Mouse (Mus musculus): Measurements from ENCODE around the gene Top3a. TPM values are rescaled to one million over a fixed set of nuclear protein-coding genes. Genes with fewer than 3 reads are reported as not detected.
A peak's percentile ranks its signal among the peaks of the same experiment; 100 is the strongest.

The Top3a gene
- polyA plus RNA-seq, 1 experiment from 2014 or later = 17.8 TPM

GRCm38 (mm10) chr11:60706076-60706475 lies 71.1 kb downstream of the Top3a start:
- Histone ChIP-seq H3K27ac (no peak overlapping the region), H3K36me3 (peaks cover 83% of the 10 kb centered on the region)
- 91% methylated on average over 7 of the region's 7 CpGs for WGBS

GRCm38 (mm10) chr11:60705255-60705654 lies 71.9 kb downstream of the Top3a start:
- H3K27me3 ChIP-seq (ENCODE audit: insufficient read depth, poor library complexity, severe bottlenecking) = no peaks in the 10 kb centered on the region
- no peak overlapping the region for H3K27ac ChIP-seq
- peaks cover 75% of the 10 kb centered on the region for H3K36me3 ChIP-seq
- no peak for DNase-seq (ENCODE audit: low spot score)
- H3K4me1 ChIP-seq = peaks cover 45% of the 10 kb centered on the region
- WGBS = 98% methylated on average over 3 of the region's 3 CpGs
- no peaks in the 10 kb centered on the region for H3K9me3 ChIP-seq
- H3K4me3 ChIP-seq = no peak overlapping the region

More at GRCm38 (mm10) chr11:60706076-60706475, 71.1 kb downstream of the Top3a start:
- Histone ChIP-seq H3K27me3 (ENCODE audit: insufficient read depth, poor library complexity, severe bottlenecking) (no peaks in the 10 kb centered on the region), H3K4me3 (no peak overlapping the region), H3K9me3 (no peaks in the 10 kb centered on the region), H3K4me1 (peaks cover 37% of the 10 kb centered on the region)
- no peak for DNase-seq (ENCODE audit: low spot score)

- DNase-seq (ENCODE audit: low spot score) = no peak
- no peaks in the 10 kb centered on the region for H3K9me3 ChIP-seq
- H3K27me3 ChIP-seq (ENCODE audit: insufficient read depth, poor library complexity, severe bottlenecking) = no peaks in the 10 kb centered on the region
- WGBS = 92% methylated on average over 19 of the region's 19 CpGs
- peaks cover 65% of the 10 kb centered on the region for H3K36me3 ChIP-seq
- H3K4me1 ChIP-seq = peaks cover 46% of the 10 kb centered on the region
- no peak overlapping the region for H3K4me3 ChIP-seq
- H3K27ac ChIP-seq = peak overlapping the region; percentile 36; the same call in 1 of the 2 replicates
Observed at GRCm38 (mm10) chr11:60704023-60704880, 72.9 kb downstream of the Top3a start.

- no peaks in the 10 kb centered on the region for H3K27me3 ChIP-seq (ENCODE audit: insufficient read depth, poor library complexity, severe bottlenecking)
- 52% methylated on average over 4 of the region's 4 CpGs for WGBS
- no peak for DNase-seq (ENCODE audit: low spot score)
- peak overlapping the region; percentile 36; the same call in 1 of the 2 replicates for H3K27ac ChIP-seq
- no peak overlapping the region for H3K4me3 ChIP-seq
- H3K4me1 ChIP-seq = peaks cover 53% of the 10 kb centered on the region
- no peaks in the 10 kb centered on the region for H3K9me3 ChIP-seq
- peaks cover 54% of the 10 kb centered on the region for H3K36me3 ChIP-seq
Observed at GRCm38 (mm10) chr11:60703131-60703530, 74.0 kb downstream of the Top3a start.

GRCm38 (mm10) chr11:60701611-60702010 lies 75.6 kb downstream of the Top3a start:
- Histone ChIP-seq H3K9me3 (no peaks in the 10 kb centered on the region), H3K27me3 (ENCODE audit: insufficient read depth, poor library complexity, severe bottlenecking) (no peaks in the 10 kb centered on the region), H3K4me1 (peaks cover 45% of the 10 kb centered on the region), H3K4me3 (no peak overlapping the region), H3K36me3 (peaks cover 38% of the 10 kb centered on the region), H3K27ac (no peak overlapping the region)
- 86% methylated on average over 3 of the region's 4 CpGs for WGBS
- no peak for DNase-seq (ENCODE audit: low spot score)

GRCm38 (mm10) chr11:60700320-60701185 lies 76.6 kb downstream of the Top3a start:
- Histone ChIP-seq H3K4me3 (peak overlapping the region; percentile 88), H3K9me3 (no peaks in the 10 kb centered on the region), H3K36me3 (peaks cover 28% of the 10 kb centered on the region), H3K27me3 (ENCODE audit: insufficient read depth, poor library complexity, severe bottlenecking) (no peaks in the 10 kb centered on the region), H3K27ac (peak overlapping the region; percentile 97), H3K4me1 (peaks cover 45% of the 10 kb centered on the region)
- peak; percentile 73 for DNase-seq (ENCODE audit: low spot score)
- 26% methylated on average over 12 of the region's 12 CpGs for WGBS

GRCm38 (mm10) chr11:60699524-60700075 lies 77.6 kb downstream of the Top3a start, which contains the start of gene Llgl1:
Gene Llgl1, plus strand, starts transcription at chr11:60699723.
- Histone ChIP-seq H3K4me1 (peaks cover 45% of the 10 kb centered on the region), H3K9me3 (no peaks in the 10 kb centered on the region), H3K27me3 (ENCODE audit: insufficient read depth, poor library complexity, severe bottlenecking) (no peaks in the 10 kb centered on the region), H3K27ac (peak within 1 kb of the TSS; percentile 97), H3K36me3 (peaks cover 18% of the 10 kb centered on the region), H3K4me3 (peak within 1 kb of the TSS; percentile 88)
- under 1% methylated on average over 69 of the region's 73 CpGs for WGBS
- peak; percentile 97 for DNase-seq (ENCODE audit: low spot score)

GRCm38 (mm10) chr11:60698806-60699523 lies 78.2 kb downstream of the Top3a start:
- DNase-seq (ENCODE audit: low spot score) = peak; percentile 88
- Histone ChIP-seq H3K4me3 (peak overlapping the region; percentile 88), H3K4me1 (peaks cover 45% of the 10 kb centered on the region), H3K27ac (peak overlapping the region; percentile 97), H3K27me3 (ENCODE audit: insufficient read depth, poor library complexity, severe bottlenecking) (no peaks in the 10 kb centered on the region), H3K9me3 (no peaks in the 10 kb centered on the region), H3K36me3 (peaks cover 12% of the 10 kb centered on the region)
- WGBS = 3% methylated on average over 22 of the region's 22 CpGs

- no peak for DNase-seq (ENCODE audit: low spot score)
- peaks cover 32% of the 10 kb centered on the region for H3K4me1 ChIP-seq
- no peaks in the 10 kb centered on the region for H3K9me3 ChIP-seq
- H3K36me3 ChIP-seq = peaks cover 4% of the 10 kb centered on the region; the same call in 1 of the 2 replicates
- no peaks in the 10 kb centered on the region for H3K27me3 ChIP-seq (ENCODE audit: insufficient read depth, poor library complexity, severe bottlenecking)
- 61% methylated on average over 2 of the region's 2 CpGs for whole genome bisulfite sequencing
- H3K27ac ChIP-seq = no peak overlapping the region
- no peak overlapping the region for H3K4me3 ChIP-seq
Observed at GRCm38 (mm10) chr11:60697561-60697960, 79.6 kb downstream of the Top3a start.

GRCm38 (mm10) chr11:60696165-60696564 lies 81.0 kb downstream of the Top3a start:
- H3K9me3 ChIP-seq = no peaks in the 10 kb centered on the region
- H3K36me3 ChIP-seq = no peaks in the 10 kb centered on the region
- H3K27me3 ChIP-seq (ENCODE audit: insufficient read depth, poor library complexity, severe bottlenecking) = no peaks in the 10 kb centered on the region
- DNase-seq (ENCODE audit: low spot score) = no peak
- 70% methylated on average over 1 of the region's 1 CpGs for WGBS
- no peak overlapping the region for H3K27ac ChIP-seq
- H3K4me1 ChIP-seq = peaks cover 18% of the 10 kb centered on the region
- H3K4me3 ChIP-seq = no peak overlapping the region
